Mouse (Mus musculus): Measurements from ENCODE around the gene Rbpj.

DNA sequence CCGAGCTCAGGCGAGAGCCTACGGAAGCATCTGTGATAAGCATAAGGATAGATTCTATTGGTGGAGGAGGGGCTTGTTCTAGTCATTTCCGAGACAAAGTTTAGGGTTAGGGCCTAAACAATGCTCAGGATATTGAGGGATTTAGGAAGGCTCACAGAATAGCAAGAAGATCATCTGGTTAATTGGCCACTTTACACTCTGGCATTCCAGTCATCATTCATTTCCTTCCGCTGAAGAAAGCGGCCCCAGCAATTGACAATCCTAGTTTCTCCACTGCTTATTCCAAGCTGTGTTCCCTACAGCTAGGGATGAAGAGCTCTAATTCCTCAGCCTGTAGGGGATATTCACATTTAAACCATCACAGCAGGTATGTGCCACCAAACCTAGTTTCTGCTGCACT lies 39.8 kb downstream of the Rbpj start:
- TF ChIP-seq POLR2A (IDR thresholded peaks at IDR 0.05; ENCODE audit: control insufficient read depth, extremely low read depth, insufficient read depth, low read length, poor library complexity) (no peak), CTCF (IDR thresholded peaks at IDR 0.05; ENCODE audit: borderline replicate concordance, control insufficient read depth, extremely low read depth, insufficient read depth, low read length, poor library complexity) (no peak)
